Mouse (Mus musculus): ENCODE measurements around the gene Olfr90.

Olfr90 gene

DNA sequence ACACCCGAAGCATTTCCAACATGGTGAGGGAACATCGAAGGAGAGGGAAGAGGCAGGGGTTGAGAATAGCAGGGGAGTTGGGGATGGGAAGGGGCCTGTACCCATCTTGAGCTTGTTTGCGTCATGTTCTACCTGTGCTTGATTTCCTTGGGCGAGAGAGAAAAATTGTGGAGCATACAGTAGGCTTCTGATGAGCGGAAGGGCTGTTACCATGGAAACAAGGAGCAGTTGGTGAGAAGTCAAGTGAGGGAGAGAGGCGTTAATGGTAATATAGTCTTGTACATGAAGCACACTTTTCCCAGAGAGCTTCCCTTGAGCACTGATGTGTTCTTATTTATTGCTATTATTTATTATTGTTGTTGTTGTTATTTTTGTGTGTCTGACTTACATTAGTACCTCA lies 31.3 kb downstream of the Olfr90 start:
- no peak for DNase-seq

DNA sequence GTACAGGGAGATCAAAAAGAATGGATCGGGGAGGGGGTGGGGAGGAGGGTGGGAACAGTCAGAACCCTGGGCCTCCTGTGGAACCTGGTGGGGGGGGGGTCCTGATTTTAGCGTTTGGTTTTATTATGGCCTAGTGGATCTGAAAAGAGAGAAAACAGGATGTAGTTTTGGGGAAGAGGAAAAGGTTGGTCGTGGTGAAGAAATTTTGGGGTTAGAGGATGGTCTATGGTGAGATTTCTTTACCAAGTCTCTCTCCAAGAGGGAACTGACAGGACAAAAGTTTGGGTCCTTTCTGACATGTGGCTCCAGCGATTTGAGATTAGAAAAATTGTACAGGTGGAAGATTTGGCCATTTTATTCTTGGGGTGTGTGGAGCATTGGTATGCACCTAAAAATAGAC lies 36.6 kb downstream of the Olfr90 start:
- no peak for DNase-seq

GRCm38 (mm10) chr17:37050876-37051275 lies 37.4 kb downstream of the Olfr90 start:
- no peak for DNase-seq

DNA sequence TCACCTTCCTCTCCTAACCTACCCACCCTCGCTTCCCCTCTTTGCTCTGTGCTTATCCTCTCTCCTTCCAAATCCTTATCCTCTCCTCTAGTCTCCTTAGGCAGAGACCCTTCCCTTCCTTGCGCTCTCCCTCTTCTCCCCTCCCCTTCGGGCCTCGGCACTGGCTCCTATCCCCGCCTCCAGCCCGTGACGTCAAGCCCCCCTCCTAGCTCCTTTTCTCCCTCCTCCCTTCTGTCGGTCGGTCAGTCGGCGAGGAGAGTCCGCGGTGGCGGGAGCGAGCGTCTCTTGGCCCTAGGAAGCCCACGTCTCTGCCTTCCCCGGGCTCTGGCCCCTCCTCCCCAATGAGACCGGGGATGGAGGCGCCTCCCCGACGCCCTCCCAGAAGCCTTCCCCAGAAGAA lies 37.9 kb downstream of the Olfr90 start:
- DNase-seq = peak; percentile 67

- DNase-seq = peak; percentile 53
Observed at GRCm38 (mm10) chr17:37049570-37050310, 38.6 kb downstream of the Olfr90 start.

DNA sequence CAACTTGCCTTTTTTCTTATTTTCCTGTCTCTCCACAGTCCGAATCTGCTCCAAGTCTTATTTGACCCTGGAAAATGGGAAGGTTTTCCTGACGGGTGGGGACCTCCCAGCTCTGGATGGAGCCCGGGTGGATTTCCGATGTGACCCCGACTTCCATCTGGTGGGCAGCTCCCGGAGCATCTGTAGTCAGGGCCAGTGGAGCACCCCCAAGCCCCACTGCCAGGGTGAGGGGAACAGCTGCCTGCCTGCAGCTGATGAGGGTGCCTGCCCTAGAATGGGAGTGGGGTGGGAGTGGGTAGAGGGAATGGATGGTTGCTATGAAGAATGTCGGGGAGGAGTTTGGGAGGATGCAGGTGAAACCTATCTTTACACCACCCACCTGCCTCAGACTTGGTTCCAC lies 39.9 kb downstream of the Olfr90 start:
- no peak for DNase-seq

DNA sequence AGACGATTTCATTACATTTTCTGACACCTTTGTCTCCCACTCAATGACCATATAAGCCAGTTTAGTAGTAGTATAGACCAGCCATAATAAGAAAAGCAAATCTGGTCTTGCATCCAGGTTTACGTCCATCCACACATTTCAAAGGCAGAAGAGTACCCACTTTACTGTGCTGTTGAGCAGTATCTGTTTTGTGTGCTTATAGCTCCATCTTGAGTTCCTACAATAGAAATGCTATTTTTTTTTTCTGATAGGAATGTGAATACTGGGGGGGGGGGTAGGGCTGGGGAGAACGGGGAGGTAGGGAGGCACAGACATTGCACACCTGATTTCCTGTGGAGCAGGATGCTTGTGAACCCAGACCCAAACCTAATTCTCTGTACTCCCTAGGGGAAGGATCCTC lies 40.3 kb downstream of the Olfr90 start:
- DNase-seq = no peak

- DNase-seq = no peak
Observed at GRCm38 (mm10) chr17:37047332-37047976, 40.8 kb downstream of the Olfr90 start.

- DNase-seq = peak; percentile 31
Observed at GRCm38 (mm10) chr17:37046312-37047112, 41.8 kb downstream of the Olfr90 start.

- peak; percentile 67 for DNase-seq
Observed at GRCm38 (mm10) chr17:37045611-37046311, 42.5 kb downstream of the Olfr90 start, which contains the start of gene Gabbr1. Gene Gabbr1, plus strand, starts transcription at chr17:37045966.

DNA sequence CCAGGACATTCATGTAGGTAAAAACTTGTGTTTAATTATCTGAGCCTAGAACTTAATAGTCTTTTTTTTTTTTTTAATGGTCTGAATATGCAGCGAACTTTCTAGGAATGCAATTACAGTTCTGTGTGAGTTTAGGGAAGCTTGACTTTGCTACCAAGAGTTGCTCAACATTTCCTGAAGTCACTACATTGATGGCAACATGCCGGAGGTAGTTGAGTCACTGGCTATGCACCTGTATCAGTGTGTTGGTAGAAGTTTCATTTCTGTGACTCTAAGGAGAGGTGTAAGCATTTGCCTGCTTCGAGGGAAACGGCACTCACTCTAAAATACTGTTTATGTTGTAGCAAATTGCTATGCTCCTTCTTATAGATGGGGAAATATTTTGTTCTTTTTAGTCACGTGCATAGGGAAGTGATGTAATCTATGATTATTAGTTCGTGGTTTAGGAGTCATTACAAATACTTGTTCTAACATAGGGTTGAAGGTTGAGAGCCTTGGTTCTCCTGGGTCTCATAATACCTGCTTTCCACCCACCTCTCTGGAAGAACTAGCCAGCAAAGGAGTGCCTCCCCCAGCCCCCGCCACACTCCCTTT lies 43.6 kb downstream of the Olfr90 start:
- no peak for DNase-seq

DNA sequence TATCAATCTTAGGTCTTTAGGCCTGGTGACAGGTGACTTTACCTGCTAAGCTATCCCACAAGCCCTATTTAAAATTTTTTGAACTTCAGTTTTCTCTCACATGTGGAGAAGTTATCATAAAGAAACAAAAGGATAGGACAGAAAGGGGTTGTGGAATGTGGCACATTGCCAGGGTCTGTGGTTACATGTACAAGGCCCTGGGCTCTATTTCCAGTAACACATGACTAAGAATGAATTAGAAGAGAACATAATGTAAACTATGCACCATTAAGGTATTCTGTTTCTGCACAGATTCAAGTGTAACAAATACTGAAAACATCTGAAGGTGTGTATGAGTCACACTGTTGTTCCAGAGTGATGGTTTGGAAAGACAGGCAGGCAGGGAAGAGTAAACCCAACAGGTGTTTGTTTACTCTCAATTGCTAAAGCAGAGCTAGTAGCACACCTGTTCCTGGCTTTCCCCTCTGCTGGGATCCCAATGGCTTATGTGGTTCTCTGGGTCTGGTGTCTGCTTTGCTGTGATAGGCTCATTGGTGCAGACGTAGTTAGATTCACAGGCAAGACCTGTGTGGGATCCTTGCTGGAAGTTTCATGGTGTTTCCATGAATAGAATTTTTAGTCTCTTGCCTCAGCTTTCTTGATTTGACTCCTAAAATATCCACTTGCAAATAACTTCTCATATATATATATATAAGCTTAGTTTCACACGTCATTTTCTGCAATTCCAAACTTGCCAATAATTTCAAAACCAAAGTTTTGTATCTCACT lies 49.0 kb downstream of the Olfr90 start:
- DNase-seq = no peak

All from kidney, adult 9 months (tissue).